Mouse (Mus musculus) heart, postnatal 0 days (tissue): Measurements from ENCODE around the gene Josd2.

Experiments
- CTCF ChIP-seq: IDR thresholded peaks from 2 replicates; pipeline ENCODE4 v1.5.1; 2016; ENCODE audit warnings: antibody characterized with exemption, control low read depth, low read depth
- EP300 ChIP-seq: IDR thresholded peaks from 2 replicates; pipeline ENCODE4 v1.6.1; 2016; ENCODE audit warnings: antibody characterized with exemption, low read depth

GRCm38 (mm10) chr7:44485572-44486195 is 17.9 kb downstream of the Josd2 start:
- TF ChIP-seq CTCF (no peak), EP300 (no peak)
